Mouse (Mus musculus) brain, adult 10 weeks (tissue): ENCODE results near the gene Ostf1. TPM values are rescaled to one million over a fixed set of nuclear protein-coding genes. Genes with fewer than 3 reads are reported as not detected.

Source experiments
- polyA plus RNA-seq: library from polyadenylated mRNA; stranded (reverse); fragments of 350-450 nt; fragmentation: Illumina TruSeq; extraction: RNeasy Lipid Tissue Mini Kit (QIAGEN cat#74804); gene quantifications from one replicate; pipeline ENCODE4 v1.2.3, GENCODE M21; 2015; ENCODE audit warnings: low read depth, low replicate concordance

The Ostf1 gene
- polyA plus RNA-seq: 34.3 TPM

DNA sequence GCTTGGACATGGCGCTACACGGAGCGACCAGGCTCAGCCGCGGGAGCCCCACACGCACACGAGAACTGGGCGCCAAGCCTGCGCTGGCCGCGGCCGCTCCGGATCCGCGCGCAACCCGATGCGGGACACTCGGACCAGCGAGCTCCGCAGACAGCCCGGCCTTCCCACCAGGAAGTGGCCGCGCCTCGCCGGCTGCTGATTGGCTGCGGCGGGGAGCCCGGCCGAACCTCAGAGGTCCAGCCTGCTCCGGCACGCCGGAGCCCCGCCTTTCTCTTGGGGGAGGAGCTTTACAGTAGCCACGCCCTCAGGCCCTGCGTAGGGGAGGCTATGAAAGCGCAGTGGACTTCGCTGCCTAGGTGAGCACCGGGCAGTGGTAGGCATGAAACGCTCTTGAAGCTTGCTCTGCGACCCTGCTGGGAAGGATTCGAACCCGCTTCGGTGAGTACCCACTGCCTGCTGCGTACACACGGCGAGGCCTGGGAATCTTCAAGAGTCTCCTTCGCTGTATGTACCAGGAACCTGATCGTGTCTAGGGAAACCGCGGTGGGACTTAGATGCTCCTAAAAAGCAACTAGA, at the start of gene Ostf1, which contains the start of gene Nmrk1:
Gene Ostf1 (minus strand): TSS at position 180 of the 576 bp plus-strand sequence.
Gene Nmrk1 (plus strand): TSS at position 307 of the 576 bp plus-strand sequence.

DNA sequence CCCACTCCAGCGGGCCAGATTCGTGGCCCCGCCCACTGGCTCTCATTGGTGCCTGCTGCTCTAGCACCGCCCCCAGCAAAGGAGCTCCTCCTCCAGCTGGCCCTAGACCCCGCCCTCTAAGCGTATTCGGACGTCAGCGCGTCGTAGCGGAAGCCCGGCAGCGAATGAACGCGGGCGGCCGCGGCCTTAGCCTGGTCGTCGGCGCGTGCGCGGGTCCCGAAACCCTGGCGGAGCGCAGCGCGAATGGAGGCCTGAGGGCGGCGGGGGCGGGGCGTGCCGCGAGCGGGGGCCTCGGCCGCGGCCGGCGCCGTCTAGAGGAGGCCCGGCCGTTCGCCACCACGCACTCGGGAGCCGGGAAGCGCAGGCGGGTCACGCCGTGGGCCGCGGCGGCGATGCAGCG, 39.0 kb upstream of the Ostf1 start, which contains the start of gene Carnmt1:
Gene Carnmt1 (plus strand): TSS at position 157 of the 400 bp plus-strand sequence.

Other genes starting within 250 kb of the Ostf1 start
- gene Nmrk1, start 127 bp upstream of the Ostf1 start, polyA plus RNA-seq: 7.7 TPM
- 10.1 TPM for gene Carnmt1, start 38.9 kb upstream of the Ostf1 start, polyA plus RNA-seq
- 45.3 TPM for gene D030056L22Rik, start 81.4 kb upstream of the Ostf1 start, polyA plus RNA-seq
- gene Trpm6, start 118.2 kb upstream of the Ostf1 start, polyA plus RNA-seq: 0.51 TPM